Mouse (Mus musculus): ENCODE data around the gene Runx1. TPM values are rescaled to one million over a fixed set of nuclear protein-coding genes. Genes with fewer than 3 reads are reported as not detected.

The Runx1 gene
- total RNA-seq (2021) = 1 to 10 TPM; 2.4 to 4.9 TPM
- long read RNA-seq, experiment 1, full-length matches to known transcripts = 1 of 1 reads
- long read RNA-seq, experiment 1, partial matches to known transcripts = 0 of 1 reads
- long read RNA-seq, experiment 1, other reads (novel, unspliced or antisense) = 0 of 1 reads
- long read RNA-seq, experiment 2 = 0 reads

- peak; percentile 17 to 26 for DNase-seq
- intact Hi-C loops (cut with DNase I) = loop anchor here (5.0 kb wide), 3 partner anchors 129 to 626 kb away; no protein-coding TSS in a partner anchor
Observed at GRCm38 (mm10) chr16:92825908-92826650, at the start of gene Runx1. Gene Runx1 (minus strand): TSS chr16:92826149.

DNA sequence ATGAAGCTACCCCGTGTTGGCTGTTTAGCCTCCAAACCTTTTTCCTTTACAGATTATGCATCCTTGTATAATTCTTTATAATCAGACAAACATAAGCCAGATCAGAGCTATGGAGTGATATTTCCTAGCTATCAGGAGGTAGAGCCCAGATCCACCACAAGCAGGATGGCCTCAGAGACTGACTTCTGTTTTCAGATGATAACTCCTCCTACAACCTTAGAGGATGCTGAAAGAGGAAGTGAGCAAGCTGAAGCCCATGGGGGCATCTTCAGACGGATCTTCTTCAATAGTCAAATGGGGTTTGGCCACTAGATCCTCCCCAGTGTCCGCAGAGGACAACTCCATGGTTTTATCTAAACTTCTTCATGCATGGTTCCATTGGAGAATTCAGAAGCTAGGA, 48.1 kb upstream of the Runx1 start:
- no peak for DNase-seq
- intact Hi-C loops (cut with DNase I) = no loop called here

DNA sequence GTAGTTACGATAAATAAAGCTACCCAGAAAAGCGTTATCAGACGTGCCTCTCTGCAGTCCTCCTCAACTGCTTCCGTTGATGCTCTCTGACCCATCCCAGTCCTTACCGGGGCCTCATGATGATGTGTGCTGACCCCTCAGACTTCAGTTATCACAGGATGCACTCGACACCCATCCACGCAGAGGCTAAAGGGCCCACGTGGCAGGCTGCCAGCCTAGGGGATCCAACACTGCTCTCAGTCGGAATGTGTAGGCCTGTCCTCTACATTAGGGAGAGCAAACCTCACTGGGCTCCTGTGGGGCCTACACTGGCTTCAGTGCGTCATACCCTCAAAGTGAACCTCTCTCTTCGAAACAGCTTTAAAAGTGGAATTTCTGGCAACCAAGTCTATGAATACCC, 45.8 kb upstream of the Runx1 start:
- no peak for DNase-seq
- intact Hi-C loops (cut with DNase I) = no loop called here

DNA sequence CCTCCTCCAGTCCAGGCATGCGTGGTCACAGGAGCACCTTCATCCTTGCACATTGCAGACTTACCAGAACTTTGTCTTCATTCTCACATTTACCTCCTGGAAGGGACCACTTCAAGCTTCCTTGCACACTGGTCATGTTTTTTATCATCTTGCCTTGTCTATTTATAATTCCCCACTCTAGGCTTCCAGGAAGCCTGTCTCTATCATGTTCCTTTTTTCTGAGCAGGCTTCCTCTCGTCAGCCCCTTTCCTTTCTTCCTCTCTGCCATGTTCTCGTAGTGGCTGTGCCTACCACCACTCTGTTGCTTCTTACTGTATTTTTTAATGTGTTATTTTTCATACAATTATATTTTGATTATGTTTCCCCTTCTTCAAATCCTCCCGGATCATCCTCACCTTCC, 42.6 kb upstream of the Runx1 start:
- intact Hi-C loops (cut with DNase I) = no loop called here
- no peak for DNase-seq

GRCm38 (mm10) chr16:92867261-92867935, 41.4 kb upstream of the Runx1 start:
- DNase-seq = peak in 1 of 2 experiments; percentile 10
- intact Hi-C loops (cut with DNase I) = no loop called here

DNA sequence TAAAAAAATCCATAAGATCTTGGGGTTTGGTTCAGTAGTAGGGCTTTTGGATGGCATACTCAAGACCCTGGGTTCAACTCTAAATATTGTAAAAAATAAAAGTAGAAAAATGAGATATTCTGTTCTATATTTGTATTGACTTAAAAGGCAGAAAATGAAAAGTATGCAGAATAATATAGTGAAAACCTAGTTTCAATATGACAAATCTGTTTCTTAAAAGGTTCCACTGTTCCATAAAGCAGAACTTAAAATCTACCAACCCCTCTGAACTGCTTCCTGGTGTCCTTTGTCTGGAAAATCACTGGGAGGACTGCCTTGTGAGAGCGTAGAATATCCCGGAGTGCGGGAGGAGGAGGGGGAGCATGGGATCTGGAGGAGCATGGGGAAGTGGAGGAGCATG, 39.4 kb upstream of the Runx1 start:
- no peak for DNase-seq
- intact Hi-C loops (cut with DNase I) = no loop called here

- no peak for DNase-seq
- intact Hi-C loops (cut with DNase I) = no loop called here
Observed at GRCm38 (mm10) chr16:92864191-92864590, 38.2 kb upstream of the Runx1 start.

DNA sequence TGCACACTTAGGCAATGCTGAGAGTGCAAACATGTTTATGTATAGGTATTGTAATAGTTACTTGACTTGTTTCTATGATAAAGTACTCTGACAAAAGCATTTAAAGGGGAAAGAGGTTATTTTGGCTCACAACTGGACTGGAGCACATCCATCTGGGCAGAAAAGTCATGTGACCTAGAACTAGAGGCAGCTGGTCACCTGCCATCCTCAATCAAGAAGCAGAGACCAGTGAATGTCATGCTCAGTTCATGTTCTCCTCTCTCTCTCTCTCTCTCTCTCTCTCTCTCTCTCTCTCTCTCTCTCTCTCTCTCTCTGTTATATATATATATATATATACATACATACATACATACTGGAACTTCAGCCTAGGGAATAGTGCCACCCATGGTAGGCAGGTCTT, 37.2 kb upstream of the Runx1 start:
- intact Hi-C loops (cut with DNase I) = no loop called here
- DNase-seq = no peak

DNA sequence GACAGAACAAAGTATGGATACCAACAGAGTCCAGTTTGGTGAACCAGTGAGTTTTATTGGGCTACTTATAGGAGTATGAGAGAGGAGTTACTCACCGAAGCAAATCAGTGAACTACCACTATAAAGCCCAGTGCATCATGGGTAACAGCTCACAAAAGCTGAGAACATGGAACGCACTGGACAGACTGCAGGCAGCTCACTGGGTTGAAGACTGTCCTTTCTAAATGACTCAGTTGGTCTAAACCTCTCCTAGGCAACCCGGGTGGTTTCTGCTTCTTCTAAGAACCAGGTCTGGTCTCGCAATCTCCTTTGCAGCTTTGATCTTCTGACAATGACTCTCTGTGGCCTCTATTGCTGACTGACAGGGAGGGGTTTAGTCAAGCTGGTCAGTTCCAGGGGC, 36.5 kb upstream of the Runx1 start:
- no peak for DNase-seq
- intact Hi-C loops (cut with DNase I) = no loop called here

- intact Hi-C loops (cut with DNase I) = no loop called here
- DNase-seq = no peak
Observed at GRCm38 (mm10) chr16:92861571-92861970, 35.6 kb upstream of the Runx1 start.

GRCm38 (mm10) chr16:92860649-92861048, 34.7 kb upstream of the Runx1 start:
- no peak for DNase-seq
- intact Hi-C loops (cut with DNase I) = no loop called here

- no peak for DNase-seq
Observed at GRCm38 (mm10) chr16:92856779-92857178, 30.8 kb upstream of the Runx1 start.

GRCm38 (mm10) chr16:92852276-92852675, 26.3 kb upstream of the Runx1 start:
- intact Hi-C loops (cut with DNase I) = no loop called here
- DNase-seq = no peak

More at GRCm38 (mm10) chr16:92856779-92857178, 30.8 kb upstream of the Runx1 start:
- intact Hi-C loops (cut with DNase I) = loop anchor here (5.0 kb wide), 1 partner anchor 721 kb away; no protein-coding TSS in a partner anchor

GRCm38 (mm10) chr16:92850416-92850815, 24.5 kb upstream of the Runx1 start:
- no peak for DNase-seq
- intact Hi-C loops (cut with DNase I) = no loop called here

DNA sequence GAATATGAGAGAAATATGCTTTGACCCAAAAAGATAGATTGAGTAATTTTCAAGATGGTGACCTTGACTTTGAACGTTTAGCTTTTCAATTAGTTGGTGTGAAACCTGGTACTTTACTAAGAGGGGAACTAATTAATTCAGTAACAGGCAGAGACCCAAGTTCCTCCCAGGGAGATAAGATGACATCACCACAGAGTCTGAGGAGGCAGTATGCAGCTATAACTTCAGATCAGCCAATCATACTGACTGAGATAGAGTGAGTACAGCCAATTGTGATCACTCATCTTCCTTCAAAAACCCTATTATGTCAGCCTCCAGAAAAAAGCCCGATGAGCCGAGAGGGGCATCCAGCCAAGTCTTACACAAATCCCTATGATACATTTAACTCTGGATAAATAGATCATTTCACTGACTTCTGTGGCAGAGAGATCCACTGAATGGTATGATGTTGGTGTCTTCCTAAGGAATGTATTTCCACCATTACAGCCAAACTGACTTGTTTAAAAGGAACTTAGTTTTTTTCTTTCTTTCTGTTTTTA, 21.9 kb upstream of the Runx1 start:
- no peak for DNase-seq
- intact Hi-C loops (cut with DNase I) = no loop called here

GRCm38 (mm10) chr16:92845244-92846225, 19.6 kb upstream of the Runx1 start:
- DNase-seq = no peak
- intact Hi-C loops (cut with DNase I) = no loop called here

GRCm38 (mm10) chr16:92838709-92839108, 12.8 kb upstream of the Runx1 start:
- DNase-seq = no peak
- intact Hi-C loops (cut with DNase I) = no loop called here

- intact Hi-C loops (cut with DNase I) = no loop called here
- DNase-seq = no peak
Observed at GRCm38 (mm10) chr16:92831341-92831740, 5.4 kb upstream of the Runx1 start.

DNA sequence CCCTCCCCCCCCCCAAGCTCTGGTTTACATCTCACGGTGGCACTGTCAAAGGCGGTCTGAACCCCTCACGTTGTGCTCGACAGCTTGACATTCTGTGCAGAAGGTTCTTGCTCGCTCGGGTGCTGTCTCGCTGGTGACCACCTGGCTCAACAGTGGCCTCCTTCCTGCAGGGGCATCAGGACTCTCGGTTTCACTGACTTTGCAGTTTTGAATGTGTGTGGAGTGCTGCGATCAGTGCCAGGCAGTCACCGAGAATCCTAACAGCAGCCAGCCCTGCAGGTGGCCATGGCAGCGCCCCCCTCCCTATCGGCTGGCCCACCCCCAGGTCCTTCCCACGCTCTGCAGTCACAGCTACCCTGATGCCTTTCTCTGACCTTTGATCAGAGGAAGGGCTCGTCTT, 4.5 kb upstream of the Runx1 start:
- DNase-seq = no peak
- intact Hi-C loops (cut with DNase I) = no loop called here

DNA sequence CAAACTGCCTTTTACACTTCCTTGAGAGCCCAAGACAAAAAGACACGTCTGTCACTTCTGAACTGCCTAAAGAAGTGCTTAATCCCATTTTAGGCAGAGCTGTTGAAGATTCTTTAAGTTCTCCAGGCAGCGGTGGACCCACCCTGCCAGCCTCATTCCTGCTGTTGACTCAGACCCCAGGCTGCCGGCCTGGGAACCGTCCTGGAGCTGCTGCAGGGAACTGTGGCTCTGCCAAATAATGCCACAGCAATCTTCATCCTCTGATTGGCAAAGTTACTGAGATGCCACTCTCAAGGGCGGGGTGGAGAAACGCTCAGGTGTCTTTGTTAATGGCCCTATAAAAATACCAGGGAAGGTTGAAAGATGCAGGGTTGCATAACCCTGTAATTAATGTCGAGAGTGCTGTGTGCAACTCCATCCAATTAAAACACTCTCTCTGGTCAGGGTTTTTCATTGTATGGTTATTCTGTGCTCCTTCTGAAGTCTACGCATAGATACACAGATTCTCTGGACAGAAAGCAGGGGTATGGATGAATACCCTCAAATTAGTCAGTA, 2.4 kb upstream of the Runx1 start:
- no peak for DNase-seq
- intact Hi-C loops (cut with DNase I) = loop anchor here (5.0 kb wide), 3 partner anchors 131 to 624 kb away; no protein-coding TSS in a partner anchor

Measured in heart, postnatal 14 days (tissue).